Mouse (Mus musculus): ENCODE data around the gene Pnkp. TPM values are rescaled to one million over a fixed set of nuclear protein-coding genes. Genes with fewer than 3 reads are reported as not detected.

Gene Pnkp
- total RNA-seq, 4 experiments from 2014 or later, result 21.2 to 23.9 (median 22.4) TPM

GRCm38 (mm10) chr7:44898607-44899006, 41.7 kb downstream of the Pnkp start:
- DNase-seq (ENCODE audit: low spot score in 2 of 2), result no peak

- DNase-seq (ENCODE audit: low spot score in 2 of 2), result no peak
Observed at GRCm38 (mm10) chr7:44900632-44901031, 43.7 kb downstream of the Pnkp start.

GRCm38 (mm10) chr7:44901230-44901722, 44.3 kb downstream of the Pnkp start:
- no peak for DNase-seq (ENCODE audit: low spot score in 2 of 2)

GRCm38 (mm10) chr7:44905430-44905829, 48.5 kb downstream of the Pnkp start:
- no peak for DNase-seq (ENCODE audit: low spot score in 2 of 2)

- DNase-seq (ENCODE audit: low spot score in 2 of 2), result no peak
Observed at GRCm38 (mm10) chr7:44908706-44909476, 52.0 kb downstream of the Pnkp start.

Small RNA genes within 50 kb of the gene (microRNA-seq; reads per million reads assigned to microRNA genes)
- gene Mir707, result not detected

Other genes with a start within 250 kb of the Pnkp start
- gene Myh14, start 186.3 kb upstream of the Pnkp start, total RNA-seq (2022), result 10 to 100 TPM; 38.7 to 58.3 (median 42.5) TPM
- not detected for gene Izumo2, start 148.4 kb upstream of the Pnkp start, total RNA-seq (2022)
- gene Vrk3, start 108.7 kb upstream of the Pnkp start, total RNA-seq (2022), result 10 to 100 TPM; 19.9 to 23.5 (median 21.6) TPM
- gene Zfp473, start 106.1 kb upstream of the Pnkp start, total RNA-seq (2022), result under 1 TPM in 1 of 4 experiments, not detected in 3; 0.13 TPM
- gene Nup62, start 41.1 kb upstream of the Pnkp start, total RNA-seq (2022), result 10 to 100 TPM; 18.8 to 25.8 (median 22.7) TPM
- gene Il4i1, start 40.8 kb upstream of the Pnkp start, total RNA-seq (2022), result 1 to 10 TPM; 1.8 to 4.4 (median 2.6) TPM
- 10 to 100 TPM; 71.2 to 97.1 (median 77.4) TPM for gene Atf5, start 40.5 kb upstream of the Pnkp start, total RNA-seq (2022)
- gene Akt1s1, start 8.1 kb upstream of the Pnkp start, total RNA-seq (2022), result 100 to 1,000 TPM; 139 to 158 (median 141) TPM
- gene Tbc1d17, start 8.1 kb upstream of the Pnkp start, total RNA-seq (2022), result 10 to 100 TPM; 58.9 to 71.3 (median 63.3) TPM
- 100 to 1,000 TPM; 146 to 178 (median 160) TPM for gene Ptov1, start 12.6 kb downstream of the Pnkp start, total RNA-seq (2022)
- gene Med25, start 35.6 kb downstream of the Pnkp start, total RNA-seq (2022), result 10 to 100 TPM; 64.0 to 79.1 (median 71.0) TPM
- gene Fuz, start 38.9 kb downstream of the Pnkp start, total RNA-seq (2022), result 10 to 100 TPM; 17.4 to 27.1 (median 18.7) TPM
- gene Ap2a1, start 72.4 kb downstream of the Pnkp start, total RNA-seq (2022), result 10 to 100 TPM; 63.5 to 67.9 (median 65.5) TPM
- gene Tsks, start 86.1 kb downstream of the Pnkp start, total RNA-seq (2022), result not detected
- 1 to 10 TPM in 1 of 4 experiments, under 1 TPM in 3; 0.61 to 1.3 (median 0.71) TPM for gene Cpt1c, start 117.7 kb downstream of the Pnkp start, total RNA-seq (2022)
- gene Prmt1, start 129.4 kb downstream of the Pnkp start, total RNA-seq (2022), result 100 to 1,000 TPM; 144 to 162 (median 152) TPM
- gene Irf3, start 140.5 kb downstream of the Pnkp start, total RNA-seq (2022), result 10 to 100 TPM; 13.5 to 22.2 (median 17.9) TPM
- gene Bcl2l12, start 141.6 kb downstream of the Pnkp start, total RNA-seq (2022), result 10 to 100 TPM in 1 of 4 experiments, 1 to 10 TPM in 3; 8.2 to 13.0 (median 9.4) TPM
- gene Scaf1, start 159.2 kb downstream of the Pnkp start, total RNA-seq (2022), result 10 to 100 TPM; 43.2 to 50.7 (median 48.4) TPM
- gene Rras, start 160.8 kb downstream of the Pnkp start, total RNA-seq (2022), result 10 to 100 TPM; 20.1 to 25.7 (median 21.3) TPM
- gene Prr12, start 195.7 kb downstream of the Pnkp start, total RNA-seq (2022), result 10 to 100 TPM; 15.3 to 17.5 (median 15.9) TPM
- gene Nosip, start 205.3 kb downstream of the Pnkp start, total RNA-seq (2022), result 10 to 100 TPM; 24.5 to 31.0 (median 28.2) TPM
- gene Prrg2, start 205.5 kb downstream of the Pnkp start, total RNA-seq (2022), result 10 to 100 TPM in 2 of 4 experiments, 1 to 10 TPM in 2; 7.2 to 13.3 (median 10.6) TPM
- 10 to 100 TPM in 1 of 4 experiments, 1 to 10 TPM in 3; 4.1 to 10.2 (median 7.5) TPM for gene Rcn3, start 235.1 kb downstream of the Pnkp start, total RNA-seq (2022)
- gene Fcgrt, start 246.7 kb downstream of the Pnkp start, total RNA-seq (2022), result 10 to 100 TPM; 23.8 to 37.0 (median 30.0) TPM

All from gastrocnemius, adult 8-10 months (tissue).